Mouse (Mus musculus) heart, adult 2 months (tissue): ENCODE results near the gene Shtn1. TPM values are rescaled to one million over a fixed set of nuclear protein-coding genes. Genes with fewer than 3 reads are reported as not detected.

Experiments
- DNase-seq, 2 experiments: peaks; one replicate each; pipeline ENCODE4 v3.0.0; 2021
- H3K27ac ChIP-seq: fragments of 200-600 bp; 2 replicates; pipeline ENCODE4 v1.8.1; 2022
- H3K27me3 ChIP-seq: fragments of 200-500 bp; 2 replicates; pipeline ENCODE4 v1.6.1; 2012; ENCODE audit warnings: mild to moderate bottlenecking, low read length, inconsistent platforms, mixed read lengths; ENCODE audit not compliant: control insufficient read depth, insufficient read depth
- H3K36me3 ChIP-seq: fragments of 200-500 bp; 2 replicates; pipeline ENCODE4 v1.6.1; 2012; ENCODE audit warnings: low read length, inconsistent platforms; ENCODE audit not compliant: control insufficient read depth, insufficient read depth
- H3K4me1 ChIP-seq: fragments of 200-500 bp; 2 replicates; pipeline ENCODE4 v1.6.1; 2011; ENCODE audit warnings: low read length; ENCODE audit not compliant: control insufficient read depth, insufficient read depth
- H3K4me3 ChIP-seq: fragments of 200-600 bp; 2 replicates; pipeline ENCODE4 v1.8.1; 2022
- H3K79me2 ChIP-seq: fragments of 200-500 bp; replicated peaks from 2 replicates; pipeline ENCODE4 v1.6.1; 2012; ENCODE audit warnings: mild to moderate bottlenecking, inconsistent platforms, low read length, moderate library complexity, mixed read lengths; ENCODE audit not compliant: control insufficient read depth, insufficient read depth
- H3K9ac ChIP-seq: fragments of 200-500 bp; 2 replicates; pipeline ENCODE4 v1.6.1; 2012; ENCODE audit warnings: low read depth, mild to moderate bottlenecking, control low read depth, inconsistent platforms, low read length, mixed read lengths
- CTCF ChIP-seq: fragments of 200-600 bp; IDR thresholded peaks from 2 replicates; pipeline ENCODE4 v1.8.1; 2022; ENCODE audit warnings: antibody characterized with exemption, mild to moderate bottlenecking, moderate library complexity
- EP300 ChIP-seq: fragments of 200-500 bp; IDR thresholded peaks from 2 replicates; pipeline ENCODE4 v1.6.1; 2011; ENCODE audit warnings: low read depth, low read length, control low read depth; ENCODE audit not compliant: insufficient read depth
- POLR2A ChIP-seq: fragments of 200-500 bp; IDR thresholded peaks from 2 replicates; pipeline ENCODE4 v1.6.1; 2011; ENCODE audit warnings: mild to moderate bottlenecking, low read depth, low read length, control low read depth; ENCODE audit not compliant: insufficient read depth
- WGBS: fragments of 180-500 bp; shearing (Covaris S2); methylation state at CpG from one replicate; pipeline ENCODE4 v1.1.7; 2018; 5-methylcytosine and 5-hydroxymethylcytosine counted together
- intact Hi-C: fragments of 180-260 bp; cut with DNase I; formaldehyde crosslinking; loops from one replicate; pipeline ENCODE4 v1.15.1; 2025
- polyA plus RNA-seq: library from polyadenylated mRNA; depleted of rRNA; stranded (reverse); fragments of >200 nt; gene quantifications from 2 replicates; pipeline ENCODE4 v1.2.3, GENCODE M21; 2012
- total RNA-seq, 2 experiments: library from RNA; stranded (reverse); gene quantifications; 2 replicates each; pipeline ENCODE4 v1.2.3; 2021

Shtn1 gene
- total and polyA plus RNA-seq, 3 experiments, result 0.90 to 2.4 (median 2.3) TPM

- Histone ChIP-seq H3K9ac (no peak overlapping the region), H3K36me3 (no peaks in the 10 kb centered on the region), H3K79me2 (no peaks in the 10 kb centered on the region), H3K27ac (no peak overlapping the region), H3K4me1 (no peaks in the 10 kb centered on the region), H3K27me3 (peaks cover 2% of the 10 kb centered on the region; the same call in 1 of the 2 replicates), H3K4me3 (no peak overlapping the region)
- WGBS, result 81% methylated on average over 8 of the region's 8 CpGs
- DNase-seq, result no peak
- intact Hi-C loops, result no loop called here
- no peak for TF ChIP-seq EP300
- no peak for TF ChIP-seq POLR2A
- TF ChIP-seq CTCF, result no peak
These were observed 112.9 kb downstream of the Shtn1 start for GRCm38 (mm10) chr19:58963011-58963410.

- H3K4me3 ChIP-seq, result no peak overlapping the region
- H3K9ac ChIP-seq, result no peak overlapping the region
- intact Hi-C loops, result no loop called here
- 84% methylated on average over 8 of the region's 8 CpGs for WGBS
- no peak overlapping the region for H3K27ac ChIP-seq
- no peak for DNase-seq
- 0 out of 2 replicates have a peak, but pooled peaks cover 2% of the 10 kb centered on the region for H3K27me3 ChIP-seq
- no peak for TF ChIP-seq POLR2A
- no peak for TF ChIP-seq CTCF
- TF ChIP-seq EP300, result no peak
- H3K4me1 ChIP-seq, result no peaks in the 10 kb centered on the region
- no peaks in the 10 kb centered on the region for H3K36me3 ChIP-seq
- no peaks in the 10 kb centered on the region for H3K79me2 ChIP-seq
These were observed 121.1 kb downstream of the Shtn1 start for GRCm38 (mm10) chr19:58954779-58955178.

- Histone ChIP-seq H3K79me2 (no peaks in the 10 kb centered on the region), H3K9ac (no peak overlapping the region), H3K27me3 (0 out of 2 replicates have a peak, but pooled peaks cover 2% of the 10 kb centered on the region), H3K4me3 (no peak overlapping the region), H3K27ac (no peak overlapping the region), H3K36me3 (no peaks in the 10 kb centered on the region), H3K4me1 (no peaks in the 10 kb centered on the region)
- no peak for DNase-seq
- WGBS, result 50% methylated on average over 13 of the region's 13 CpGs
- no peak for TF ChIP-seq EP300
- no peak for TF ChIP-seq CTCF
- no peak for TF ChIP-seq POLR2A
- intact Hi-C loops, result no loop called here
These were observed 123.7 kb downstream of the Shtn1 start for GRCm38 (mm10) chr19:58952236-58952635.

- no peak overlapping the region for H3K9ac ChIP-seq
- WGBS, result 73% methylated on average over 3 of the region's 3 CpGs
- H3K4me1 ChIP-seq, result no peaks in the 10 kb centered on the region
- no peaks in the 10 kb centered on the region for H3K36me3 ChIP-seq
- no peaks in the 10 kb centered on the region for H3K79me2 ChIP-seq
- H3K27ac ChIP-seq, result no peak overlapping the region
- TF ChIP-seq EP300 (no peak), CTCF (no peak), POLR2A (no peak)
- no peak overlapping the region for H3K4me3 ChIP-seq
- no peak for DNase-seq
- intact Hi-C loops, result no loop called here
- H3K27me3 ChIP-seq, result 0 out of 2 replicates have a peak, but pooled peaks cover 2% of the 10 kb centered on the region
These were observed 124.4 kb downstream of the Shtn1 start for GRCm38 (mm10) chr19:58951521-58951920.

- no peak overlapping the region for H3K9ac ChIP-seq
- no peak for TF ChIP-seq POLR2A
- TF ChIP-seq EP300, result no peak
- no peak for TF ChIP-seq CTCF
- intact Hi-C loops, result loop anchor here (10.0 kb wide), 1 partner anchor 399 kb away; the partner anchor contains the start of gene Pdzd8
- no peaks in the 10 kb centered on the region for H3K36me3 ChIP-seq
- no peak overlapping the region for H3K4me3 ChIP-seq
- H3K79me2 ChIP-seq, result no peaks in the 10 kb centered on the region
- H3K4me1 ChIP-seq, result peaks cover 2% of the 10 kb centered on the region
- 57% methylated on average over 7 of the region's 7 CpGs for WGBS
- H3K27ac ChIP-seq, result no peak overlapping the region
- H3K27me3 ChIP-seq, result no peaks in the 10 kb centered on the region
- no peak for DNase-seq
These were observed 129.9 kb downstream of the Shtn1 start for GRCm38 (mm10) chr19:58945959-58946358.
